Mouse (Mus musculus) CH12.LX (cell line): ENCODE data around the gene G430095P16Rik. TPM values are rescaled to one million over a fixed set of nuclear protein-coding genes. Genes with fewer than 3 reads are reported as not detected.
A peak's percentile ranks its signal among the peaks of the same experiment; 100 is the strongest.

ENCODE experiments used
- DNase-seq: peaks from one replicate; pipeline ENCODE4 v3.0.0-alpha.2; 2013; ENCODE audit errors: extremely low read depth
- H3K27ac ChIP-seq: 2 replicates; pipeline ENCODE4 v1.5.1; 2012; ENCODE audit warnings: low read depth, mild to moderate bottlenecking, control low read depth, moderate library complexity; ENCODE audit not compliant: insufficient read depth
- H3K27me3 ChIP-seq: replicated peaks from 2 replicates; pipeline ENCODE3; 2012; ENCODE audit warnings: inconsistent platforms
- H3K36me3 ChIP-seq, 2 experiments: replicated peaks in 1 of 2; 2 replicates each; pipeline versions ENCODE3 to v1.6.1; 2012; ENCODE audit warnings: inconsistent platforms in 1 of 2, low read length in 1 of 2, mild to moderate bottlenecking in 1 of 2, mixed read lengths in 1 of 2, moderate library complexity in 1 of 2; ENCODE audit not compliant: control insufficient read depth in 1 of 2, insufficient read depth in 1 of 2
- H3K4me1 ChIP-seq, 2 experiments: 2 replicates each; pipeline ENCODE4 v1.6.1; 2012; ENCODE audit warnings: inconsistent platforms in 1 of 2, moderate library complexity in 1 of 2; ENCODE audit not compliant: insufficient read depth in 2 of 2, control insufficient read depth in 1 of 2
- H3K4me2 ChIP-seq: 2 replicates; pipeline ENCODE4 v1.6.1; 2012; ENCODE audit warnings: low read depth, mild to moderate bottlenecking, control low read depth; ENCODE audit not compliant: poor library complexity, insufficient read depth, severe bottlenecking
- H3K4me3 ChIP-seq, 3 experiments: fragments of 150-350 bp in 1 of 3; sonication (generic) in 1 of 3; replicated peaks in 1 of 3; 2 replicates each; pipeline versions ENCODE3 to v1.5.1; 2011 to 2012; ENCODE audit warnings: low read depth in 2 of 3, low read length in 2 of 3, mild to moderate bottlenecking in 2 of 3, moderate library complexity in 2 of 3, control low read depth in 1 of 3, improper control_type of control experiment in 1 of 3, inconsistent platforms in 1 of 3, mixed read lengths in 1 of 3; ENCODE audit not compliant: poor library complexity in 1 of 3
- H3K79me2 ChIP-seq: replicated peaks from 2 replicates; pipeline ENCODE4 v1.6.1; 2012; ENCODE audit warnings: mild to moderate bottlenecking, moderate library complexity; ENCODE audit not compliant: control insufficient read depth, poor library complexity, insufficient read depth, severe bottlenecking; ENCODE audit errors: extremely low read depth
- H3K9ac ChIP-seq: 2 replicates; pipeline ENCODE4 v1.6.1; 2012; ENCODE audit warnings: low read depth, mild to moderate bottlenecking, control low read depth, moderate library complexity; ENCODE audit not compliant: insufficient read depth
- H3K9me3 ChIP-seq: replicated peaks from 2 replicates; pipeline ENCODE3; 2012; ENCODE audit warnings: low read length, inconsistent platforms, mixed read lengths
- BHLHE40 ChIP-seq: IDR thresholded peaks from 2 replicates; pipeline ENCODE4 v1.6.1; 2011; ENCODE audit warnings: mild to moderate bottlenecking, low read depth, low read length, improper control_type of control experiment
- CHD2 ChIP-seq: IDR thresholded peaks from 2 replicates; pipeline ENCODE4 v1.6.1; 2011; ENCODE audit warnings: low read length, improper control_type of control experiment
- CTCF ChIP-seq, 2 experiments: IDR thresholded peaks in 1 of 2; conservative IDR thresholded peaks in 1 of 2; 2 replicates each; pipeline ENCODE4 v1.5.1; 2011 to 2012; ENCODE audit warnings: low read depth in 2 of 2, low read length in 2 of 2, improper control_type of control experiment in 1 of 2, inconsistent platforms in 1 of 2, mild to moderate bottlenecking in 1 of 2, moderate library complexity in 1 of 2
- E2F4 ChIP-seq: IDR thresholded peaks from 2 replicates; pipeline ENCODE4 v1.6.1; 2011; ENCODE audit warnings: low read depth, low read length, improper control_type of control experiment; ENCODE audit not compliant: insufficient replicate concordance
- EP300 ChIP-seq: IDR thresholded peaks from 2 replicates; pipeline ENCODE4 v1.6.1; 2011; ENCODE audit warnings: low read length, improper control_type of control experiment
- IRF4 ChIP-seq: IDR thresholded peaks from 2 replicates; pipeline ENCODE4 v1.6.1; 2014; ENCODE audit warnings: low read depth, mild to moderate bottlenecking, inconsistent platforms, low read length, improper control_type of control experiment
- KAT2A ChIP-seq: IDR thresholded peaks from 2 replicates; pipeline ENCODE4 v1.6.1; 2012; ENCODE audit warnings: low read length, improper control_type of control experiment, inconsistent platforms; ENCODE audit not compliant: insufficient replicate concordance
- MAX ChIP-seq: IDR thresholded peaks from 2 replicates; pipeline ENCODE4 v1.6.1; 2011; ENCODE audit warnings: low read length, improper control_type of control experiment
- MAZ ChIP-seq: IDR thresholded peaks from 2 replicates; pipeline ENCODE4 v1.6.1; 2012; ENCODE audit warnings: low read depth, mild to moderate bottlenecking, inconsistent platforms, low read length, improper control_type of control experiment, moderate library complexity
- MEF2A ChIP-seq: IDR thresholded peaks from 2 replicates; pipeline ENCODE4 v1.6.1; 2014; ENCODE audit warnings: low read depth, mild to moderate bottlenecking, inconsistent platforms, low read length, improper control_type of control experiment, borderline replicate concordance
- MYC ChIP-seq: IDR thresholded peaks from 2 replicates; pipeline ENCODE4 v1.6.1; 2011; ENCODE audit warnings: low read depth, mild to moderate bottlenecking, improper control_type of control experiment, low read length
- NELFE ChIP-seq: IDR thresholded peaks from 2 replicates; pipeline ENCODE4 v1.6.1; 2011; ENCODE audit warnings: low read depth, low read length, improper control_type of control experiment
- NRF1 ChIP-seq: IDR thresholded peaks from 2 replicates; pipeline ENCODE4 v1.6.1; 2014; ENCODE audit warnings: low read depth, mild to moderate bottlenecking, inconsistent platforms, low read length, improper control_type of control experiment, moderate library complexity
- PAX5 ChIP-seq: IDR thresholded peaks from 2 replicates; pipeline ENCODE4 v1.6.1; 2012; ENCODE audit warnings: low read length, inconsistent platforms, mixed read lengths
- POLR2A ChIP-seq: IDR thresholded peaks from 2 replicates; pipeline ENCODE4 v1.6.1; 2011; ENCODE audit warnings: low read depth, mild to moderate bottlenecking, improper control_type of control experiment, low read length
- POLR2AphosphoS2 ChIP-seq: IDR thresholded peaks from 2 replicates; pipeline ENCODE4 v1.6.1; 2011; ENCODE audit warnings: low read depth, low read length, improper control_type of control experiment
- RAD21 ChIP-seq: IDR thresholded peaks from 2 replicates; pipeline ENCODE4 v1.6.1; 2011; ENCODE audit warnings: low read depth, mild to moderate bottlenecking, low read length, improper control_type of control experiment, moderate library complexity
- RCOR1 ChIP-seq: conservative IDR thresholded peaks from 2 replicates; pipeline ENCODE4 v1.6.1; 2012; ENCODE audit warnings: low read depth, mild to moderate bottlenecking, inconsistent platforms, low read length, improper control_type of control experiment
- SIN3A ChIP-seq: IDR thresholded peaks from 2 replicates; pipeline ENCODE4 v1.6.1; 2012; ENCODE audit warnings: low read length, improper control_type of control experiment, inconsistent platforms
- TCF12 ChIP-seq: IDR thresholded peaks from 2 replicates; pipeline ENCODE4 v1.6.1; 2014; ENCODE audit warnings: low read depth, mild to moderate bottlenecking, inconsistent platforms, low read length, improper control_type of control experiment
- UBTF ChIP-seq: IDR thresholded peaks from 2 replicates; pipeline ENCODE4 v1.6.1; 2012; ENCODE audit warnings: low read depth, mild to moderate bottlenecking, inconsistent platforms, low read length, improper control_type of control experiment, moderate library complexity
- USF1 ChIP-seq: IDR thresholded peaks from 2 replicates; pipeline ENCODE4 v1.6.1; 2014; ENCODE audit warnings: low read depth, mild to moderate bottlenecking, inconsistent platforms, low read length, improper control_type of control experiment
- USF2 ChIP-seq: conservative IDR thresholded peaks from 2 replicates; pipeline ENCODE4 v1.6.1; 2011; ENCODE audit warnings: low read depth, low read length, improper control_type of control experiment
- ZKSCAN1 ChIP-seq: IDR thresholded peaks from 2 replicates; pipeline ENCODE4 v1.6.1; 2012; ENCODE audit warnings: low read depth, inconsistent platforms, low read length, improper control_type of control experiment, borderline replicate concordance
- ZMIZ1 ChIP-seq: IDR thresholded peaks from 2 replicates; pipeline ENCODE4 v1.6.1; 2012; ENCODE audit warnings: low read depth, mild to moderate bottlenecking, inconsistent platforms, low read length, improper control_type of control experiment
- ZNF384 ChIP-seq: IDR thresholded peaks from 2 replicates; pipeline ENCODE4 v1.6.1; 2012; ENCODE audit warnings: low read depth, low read length, improper control_type of control experiment, inconsistent platforms
- dilution Hi-C: fragments of 300-500 bp; cut with MboI; formaldehyde crosslinking; loops from 2 replicates; pipeline ENCODE4 v1.14.3; 2020; ENCODE audit warnings: low sequenced_read_pairs; ENCODE audit not compliant: extremely low pct_unique_long_range_greater_than_20kb, extremely low pct_ligation_motif_present
- in situ Hi-C: fragments of 300-500 bp; cut with MboI; formaldehyde crosslinking; loops from 3 replicates; pipeline ENCODE4 v1.14.3; 2019; ENCODE audit warnings: low sequenced_read_pairs, low pct_ligation_motif_present, low pct_unique_long_range_greater_than_20kb, mixed read lengths
- polyA plus RNA-seq: library from polyadenylated mRNA; unstranded; fragments of >175 nt; gene quantifications from 2 replicates; pipeline ENCODE4 v1.2.1, GENCODE M21; 2012; ENCODE audit warnings: low read depth; ENCODE audit not compliant: insufficient read length
- total RNA-seq, 2 experiments: library from RNA; depleted of rRNA; stranded (reverse); fragments of 300-350 nt in 1 of 2; fragments of >200 nt in 1 of 2; gene quantifications; 2 replicates each; pipeline ENCODE4 v1.2.3; 2012 to 2014

G430095P16Rik gene
- total and polyA plus RNA-seq, 3 experiments, result 0.17 TPM; not detected in 2

DNA sequence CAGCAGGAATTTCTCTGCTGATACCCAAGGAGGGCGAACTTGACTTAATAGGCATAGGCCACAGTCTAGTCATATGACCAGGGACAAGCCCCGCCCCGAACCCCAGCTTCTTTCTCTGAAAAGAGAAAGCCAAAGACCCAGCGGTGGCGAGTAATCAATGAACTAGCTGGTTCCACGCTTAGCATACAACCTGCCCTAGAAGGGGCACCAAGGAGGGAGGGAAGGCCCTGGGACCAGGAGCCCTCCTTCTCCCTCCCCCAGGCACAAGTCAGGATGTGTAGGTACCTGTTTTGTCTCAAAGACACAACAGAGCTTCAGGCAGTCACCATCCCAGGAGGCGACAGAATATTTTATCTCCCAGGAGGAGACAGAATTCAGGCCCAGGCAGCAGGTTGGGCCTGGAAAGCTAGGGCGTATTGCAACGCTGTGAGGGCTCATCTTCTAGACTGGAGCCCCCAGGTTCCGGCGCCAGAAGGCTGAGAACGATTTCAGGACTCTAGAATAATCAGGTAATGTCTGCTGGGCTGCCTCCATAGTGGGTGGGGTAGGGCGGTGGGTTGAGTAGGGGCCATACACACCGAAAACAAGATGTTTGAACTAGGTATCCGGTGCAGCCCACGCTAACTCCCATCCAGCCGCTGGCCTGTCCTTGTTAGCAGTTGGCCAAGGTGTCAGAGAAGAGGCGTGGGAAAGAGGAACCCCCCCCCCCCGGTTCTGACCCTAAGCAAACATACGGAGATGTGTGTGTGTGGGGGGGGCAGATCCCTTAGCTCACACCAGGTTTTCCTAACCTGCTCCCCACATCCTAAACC, 36.4 kb upstream of the G430095P16Rik start, which contains the start of gene Trmt1:
Gene Trmt1 (plus strand): TSS at position 117 of the 812 bp plus-strand sequence.
- DNase-seq, result no peak
- Histone ChIP-seq H3K36me3 (peaks cover 15 to 49% of the 10 kb centered on the region in 2 experiments), H3K9me3 (no peaks in the 10 kb centered on the region), H3K4me3 (peak within 1 kb of the TSS; percentile 73 to 96 (median 94)), H3K27ac (peak within 1 kb of the TSS; percentile 27; the same call in 1 of the 2 replicates), H3K79me2 (peaks cover 77% of the 10 kb centered on the region), H3K9ac (peak within 1 kb of the TSS; percentile 98), H3K4me1 (peaks cover 18 to 59% of the 10 kb centered on the region in 2 experiments), H3K27me3 (no peaks in the 10 kb centered on the region), H3K4me2 (peak within 1 kb of the TSS; percentile 80)
- TF ChIP-seq MAZ, result no peak
- TF ChIP-seq BHLHE40, result no peak
- no peak for TF ChIP-seq PAX5
- no peak for TF ChIP-seq NELFE
- no peak for TF ChIP-seq ZNF384
- no peak for TF ChIP-seq KAT2A
- TF ChIP-seq EP300, result no peak
- no peak for TF ChIP-seq MAX
- no peak for TF ChIP-seq RAD21
- no peak for TF ChIP-seq IRF4
- no peak for TF ChIP-seq CTCF (conservative IDR thresholded peaks at IDR 0.05 in 1 of 2, IDR thresholded peaks at IDR 0.05 in 1 of 2; ENCODE audit: low read depth in 2 of 2, low read length in 2 of 2)
- TF ChIP-seq NRF1, result no peak
- TF ChIP-seq POLR2AphosphoS2, result no peak
- no peak for TF ChIP-seq RCOR1
- no peak for TF ChIP-seq ZMIZ1
- no peak for TF ChIP-seq MEF2A
- peak; percentile 41 for TF ChIP-seq USF2
- TF ChIP-seq USF1, result peak; percentile 39; the same call in 1 of the 2 replicates
- no peak for TF ChIP-seq MYC
- peak; percentile 12; the same call in 1 of the 2 replicates for TF ChIP-seq SIN3A
- TF ChIP-seq UBTF, result no peak
- 0 out of 2 replicates have a peak, but pooled peaks have one; percentile 32 for TF ChIP-seq POLR2A
- TF ChIP-seq TCF12, result no peak
- no peak for TF ChIP-seq ZKSCAN1
- TF ChIP-seq CHD2, result no peak
- no peak for TF ChIP-seq E2F4
- dilution Hi-C loops (no loop called here), in situ Hi-C loops (no loop called here)
